Mouse (Mus musculus) liver, postnatal 0 days (tissue): Measurements from ENCODE around the gene Cwc22.

ENCODE experiments used
- CTCF ChIP-seq: sonication (generic); IDR thresholded peaks from 2 replicates; pipeline ENCODE4 v1.5.1; 2016; ENCODE audit warnings: antibody characterized with exemption, low read depth
- EP300 ChIP-seq: IDR thresholded peaks from 2 replicates; pipeline ENCODE4 v1.6.1; 2016; ENCODE audit warnings: antibody characterized with exemption, low read depth, mild to moderate bottlenecking

DNA sequence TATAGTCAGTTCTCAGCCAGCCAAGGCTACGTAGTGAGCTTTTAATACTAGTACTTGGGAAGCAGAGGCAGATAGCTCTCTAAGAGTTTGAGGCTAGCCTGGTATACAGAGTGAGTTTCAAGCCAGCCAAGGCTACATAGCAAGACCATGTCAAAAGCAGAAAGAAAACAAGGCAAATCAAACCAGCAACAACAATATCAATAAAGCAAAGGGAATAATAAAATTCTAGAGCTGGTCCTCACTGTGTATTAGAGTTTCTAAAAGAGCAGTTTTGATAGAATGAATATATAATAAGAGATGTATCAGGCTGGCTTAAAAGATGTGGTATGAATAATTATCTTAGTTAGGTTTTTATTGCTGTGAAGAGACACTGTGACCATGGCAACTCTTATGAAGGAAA lies 2.0 kb upstream of the Cwc22 start:
- TF ChIP-seq CTCF (no peak), EP300 (no peak)
